Comparison of ENCODE assay signal across 13 mouse cellular contexts in genomic region chr3:128040407-128041115, GRCm38 (mm10).
DNase-seq lines count a peak whose midpoint lies in the region; ATAC-seq and TF ChIP-seq lines count a peak whose summit lies in the region.
"Had no signal": no experiment of that assay in that cellular context is flagged by ENCODE, and none has a peak within 500 bp of the region (broad histone marks: within the 10 kb centered on the region; RNA-seq: fewer than 3 reads in every experiment).

No protein-coding gene starts in this region.

- H3K27me3 ChIP-seq in intestine, embryonic 16.5 days (replicated peaks; ENCODE audit: control insufficient read depth, insufficient read depth, low read length): no peaks in the 10 kb centered on the region
- H3K27me3 ChIP-seq in limb, embryonic 10.5 days (ENCODE audit: low read depth, poor library complexity, severe bottlenecking): no peaks in the 10 kb centered on the region
- H3K27me3 ChIP-seq: hindbrain, embryonic 15.5 days had no signal

- 42% methylated on average over 12 of the region's 12 CpGs for WGBS in intestine, embryonic 16.5 days
- WGBS in limb, embryonic 10.5 days: 71% methylated on average over 12 of the region's 12 CpGs
- WGBS in lung, adult 2 months: 44% methylated on average over 12 of the region's 12 CpGs

- no peak overlapping the region for H3K9ac ChIP-seq in intestine, embryonic 16.5 days (ENCODE audit: low read depth, low read length)
- H3K9ac ChIP-seq: hindbrain, embryonic 15.5 days had no signal

- no peak for TF ChIP-seq CTCF in lung, adult 2 months (IDR thresholded peaks at IDR 0.05; ENCODE audit: insufficient read depth, low read length)

- peak; percentile 9 for DNase-seq in urinary bladder, postnatal 14 days (ENCODE audit: low spot score)
- DNase-seq in urinary bladder, postnatal 4 days (ENCODE audit: low spot score in 2 of 2): no peak
- no peak for DNase-seq in limb, embryonic 10.5 days (ENCODE audit: low spot score)
- DNase-seq in adrenal gland, postnatal 14 days: no peak
- no peak for DNase-seq in ovary, adult 18-20 months (ENCODE audit: low spot score)
- DNase-seq in thymus, adult 18-20 months: no peak
- no peak for DNase-seq in lung, adult 2 months
- DNase-seq: cerebellum, adult 11 months; gastrocnemius, postnatal 36 days; thymus, postnatal 36 days had no signal

- no peaks in the 10 kb centered on the region for H3K36me3 ChIP-seq in intestine, embryonic 16.5 days (ENCODE audit: control insufficient read depth, insufficient read depth, low read length)
- no peaks in the 10 kb centered on the region for H3K36me3 ChIP-seq in limb, embryonic 10.5 days
- H3K36me3 ChIP-seq: hindbrain, embryonic 15.5 days had no signal

- no peak for TF ChIP-seq POLR2A in lung, adult 2 months (IDR thresholded peaks at IDR 0.05; ENCODE audit: borderline replicate concordance, extremely low read depth, low read depth, low read length)

- H3K9me3 ChIP-seq in intestine, embryonic 16.5 days (ENCODE audit: control insufficient read depth, low read length): no peaks in the 10 kb centered on the region
- no peaks in the 10 kb centered on the region for H3K9me3 ChIP-seq in limb, embryonic 10.5 days (replicated peaks)
- H3K9me3 ChIP-seq: hindbrain, embryonic 15.5 days had no signal

- H3K4me2 ChIP-seq in intestine, embryonic 16.5 days (ENCODE audit: low read depth, low read length): peak overlapping the region; percentile 13
- H3K4me2 ChIP-seq: hindbrain, embryonic 15.5 days had no signal

- H3K4me1 ChIP-seq in intestine, embryonic 16.5 days (ENCODE audit: control insufficient read depth, insufficient read depth, low read length): no peaks in the 10 kb centered on the region
- peaks cover 15% of the 10 kb centered on the region for H3K4me1 ChIP-seq in limb, embryonic 10.5 days
- no peaks in the 10 kb centered on the region for H3K4me1 ChIP-seq in lung, adult 2 months (ENCODE audit: control insufficient read depth, insufficient read depth, low read length)
- H3K4me1 ChIP-seq: hindbrain, embryonic 15.5 days had no signal

- peak overlapping the region; percentile 3; the same call in 1 of the 2 replicates for H3K4me3 ChIP-seq in intestine, embryonic 16.5 days (ENCODE audit: low read length)
- H3K4me3 ChIP-seq in limb, embryonic 10.5 days: no peak overlapping the region
- H3K4me3 ChIP-seq in lung, adult 2 months (replicated peaks; ENCODE audit: extremely low read depth, low read depth, low read length): no peak overlapping the region
- H3K4me3 ChIP-seq: hindbrain, embryonic 15.5 days; left cerebral cortex, adult 2 months had no signal

- peak; percentile 97 for ATAC-seq in intestine, embryonic 16.5 days

- no peak overlapping the region for H3K27ac ChIP-seq in intestine, embryonic 16.5 days (ENCODE audit: low read length)
- H3K27ac ChIP-seq in limb, embryonic 10.5 days: peak overlapping the region; percentile 25; the same call in 1 of the 2 replicates
- H3K27ac ChIP-seq: hindbrain, embryonic 15.5 days; left cerebral cortex, adult 2 months had no signal
